Mouse (Mus musculus): ENCODE data around the gene Pik3ap1. TPM values are rescaled to one million over a fixed set of nuclear protein-coding genes. Genes with fewer than 3 reads are reported as not detected.

The Pik3ap1 gene
- polyA plus RNA-seq, 1 experiment, result not detected

DNA sequence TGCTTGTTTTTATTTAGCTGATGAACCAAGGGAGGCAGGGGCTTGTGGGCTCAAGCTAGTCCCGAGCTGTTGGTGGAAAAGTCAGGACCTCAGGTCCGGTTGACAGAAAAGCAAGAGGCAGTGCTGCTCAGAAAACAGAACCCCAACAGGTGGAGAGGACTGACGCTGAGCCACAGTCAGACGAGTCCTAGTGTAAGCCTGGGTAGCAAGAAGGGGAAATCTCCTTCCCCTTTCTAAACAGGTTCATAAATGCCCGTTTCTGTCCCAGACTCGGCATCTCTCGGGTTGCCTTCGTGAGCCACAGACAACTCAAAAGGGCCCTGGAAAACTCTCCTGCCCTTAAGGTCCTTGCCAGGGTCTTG is 40.3 kb downstream of the Pik3ap1 start:
- H3K4me3 ChIP-seq, result no peak overlapping the region
- H3K79me2 ChIP-seq (ENCODE audit: control insufficient read depth, insufficient read depth), result no peaks in the 10 kb centered on the region
- no peaks in the 10 kb centered on the region for H3K36me3 ChIP-seq (ENCODE audit: control insufficient read depth, insufficient read depth)
- no peak overlapping the region for H3ac ChIP-seq (ENCODE audit: control insufficient read depth, insufficient read length)
- TF ChIP-seq CEBPB (IDR thresholded peaks at IDR 0.05; ENCODE audit: insufficient read depth, poor library complexity, severe bottlenecking) (no peak), REST (IDR thresholded peaks at IDR 0.05; ENCODE audit: insufficient read depth, insufficient read length) (no peak), USF1 (IDR thresholded peaks at IDR 0.05; ENCODE audit: low read depth) (no peak), SRF (IDR thresholded peaks at IDR 0.05; ENCODE audit: control insufficient read depth, insufficient read length, low read depth) (no peak)
- H3K27me3 ChIP-seq (ENCODE audit: control insufficient read depth, insufficient read depth, insufficient read length), result peaks cover 15% of the 10 kb centered on the region
- no peak overlapping the region for H3K4me2 ChIP-seq (ENCODE audit: low read depth)

DNA sequence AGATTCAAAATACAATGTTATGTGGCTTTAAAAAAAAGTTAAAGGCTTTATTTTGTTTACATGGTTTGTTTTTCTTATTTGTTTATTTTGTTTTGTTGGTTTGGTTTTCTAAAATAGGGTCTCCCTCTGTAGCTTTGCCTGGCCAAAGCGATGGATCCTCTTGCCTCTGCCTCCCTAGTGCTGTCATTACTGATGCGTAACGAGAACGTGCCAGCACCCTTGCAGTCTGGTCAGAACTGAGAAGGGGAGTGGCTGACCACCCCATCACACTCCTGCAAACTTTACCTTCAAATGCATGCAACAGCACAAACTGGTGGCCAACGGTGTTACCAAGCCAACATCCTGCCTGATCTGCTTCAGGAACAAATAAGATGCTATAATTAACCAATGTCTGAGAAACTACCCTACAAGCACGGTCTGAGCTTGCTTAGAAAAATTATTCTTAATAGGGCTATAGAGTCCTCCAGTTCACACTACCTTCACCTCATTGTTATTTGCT is 42.3 kb downstream of the Pik3ap1 start:
- TF ChIP-seq POLR2AphosphoS2 (IDR thresholded peaks at IDR 0.05; ENCODE audit: insufficient read length, low read depth) (no peak), REST (IDR thresholded peaks at IDR 0.05; ENCODE audit: insufficient read depth, insufficient read length) (no peak), POLR2A (IDR thresholded peaks at IDR 0.05; ENCODE audit: insufficient read length, low read depth) (no peak), MYOD1 (IDR thresholded peaks at IDR 0.05; ENCODE audit: control insufficient read depth in 1 of 3, insufficient read length in 2 of 3, low read depth in 2 of 3) (no peak), MYOG (IDR thresholded peaks at IDR 0.05; ENCODE audit: control insufficient read depth in 1 of 3, insufficient read depth in 1 of 3, insufficient read length in 2 of 3, low read depth in 2 of 3) (no peak), E2F4 (IDR thresholded peaks at IDR 0.05; ENCODE audit: insufficient read depth) (no peak), MAX (IDR thresholded peaks at IDR 0.05; ENCODE audit: low read depth) (no peak)
- no peak overlapping the region for H3ac ChIP-seq (ENCODE audit: control insufficient read depth, insufficient read length)
- peaks cover 15% of the 10 kb centered on the region for H3K27me3 ChIP-seq (ENCODE audit: control insufficient read depth, insufficient read depth, insufficient read length)
- no peaks in the 10 kb centered on the region for H3K79me2 ChIP-seq (ENCODE audit: control insufficient read depth, insufficient read depth)
- no peak overlapping the region for H3K4me3 ChIP-seq
- no peaks in the 10 kb centered on the region for H3K36me3 ChIP-seq (ENCODE audit: control insufficient read depth, insufficient read depth)
- H3K4me2 ChIP-seq (ENCODE audit: low read depth), result no peak overlapping the region

DNA sequence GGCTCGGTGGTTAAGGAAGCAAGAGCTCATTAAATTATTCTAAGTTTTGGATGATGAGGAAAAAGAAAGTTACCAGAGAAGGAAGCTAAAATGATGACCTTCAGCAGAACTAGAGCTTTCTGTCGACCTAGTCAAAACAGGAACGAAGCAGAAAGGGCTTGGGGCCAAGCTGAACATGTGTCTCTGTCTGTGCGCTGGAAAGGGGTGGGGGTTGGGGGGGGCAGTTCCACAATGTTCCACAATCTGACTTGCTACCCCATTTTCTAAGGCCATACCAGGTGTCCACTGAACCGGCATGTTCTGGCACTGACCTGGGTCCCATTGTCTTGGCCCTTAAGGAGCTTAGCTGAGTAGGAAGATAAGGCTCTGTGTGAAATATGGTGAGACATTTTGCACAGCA is 43.2 kb downstream of the Pik3ap1 start:
- H3K36me3 ChIP-seq (ENCODE audit: control insufficient read depth, insufficient read depth), result no peaks in the 10 kb centered on the region
- H3K79me2 ChIP-seq (ENCODE audit: control insufficient read depth, insufficient read depth), result no peaks in the 10 kb centered on the region
- TF ChIP-seq CEBPB (IDR thresholded peaks at IDR 0.05; ENCODE audit: insufficient read depth, poor library complexity, severe bottlenecking), result no peak
- no peak for TF ChIP-seq MYOD1 (IDR thresholded peaks at IDR 0.05; ENCODE audit: control insufficient read depth in 1 of 3, insufficient read length in 2 of 3, low read depth in 2 of 3)
- no peak overlapping the region for H3K4me3 ChIP-seq
- peaks cover 15% of the 10 kb centered on the region for H3K27me3 ChIP-seq (ENCODE audit: control insufficient read depth, insufficient read depth, insufficient read length)
- H3K4me2 ChIP-seq (ENCODE audit: low read depth), result no peak overlapping the region
- no peak overlapping the region for H3ac ChIP-seq (ENCODE audit: control insufficient read depth, insufficient read length)

DNA sequence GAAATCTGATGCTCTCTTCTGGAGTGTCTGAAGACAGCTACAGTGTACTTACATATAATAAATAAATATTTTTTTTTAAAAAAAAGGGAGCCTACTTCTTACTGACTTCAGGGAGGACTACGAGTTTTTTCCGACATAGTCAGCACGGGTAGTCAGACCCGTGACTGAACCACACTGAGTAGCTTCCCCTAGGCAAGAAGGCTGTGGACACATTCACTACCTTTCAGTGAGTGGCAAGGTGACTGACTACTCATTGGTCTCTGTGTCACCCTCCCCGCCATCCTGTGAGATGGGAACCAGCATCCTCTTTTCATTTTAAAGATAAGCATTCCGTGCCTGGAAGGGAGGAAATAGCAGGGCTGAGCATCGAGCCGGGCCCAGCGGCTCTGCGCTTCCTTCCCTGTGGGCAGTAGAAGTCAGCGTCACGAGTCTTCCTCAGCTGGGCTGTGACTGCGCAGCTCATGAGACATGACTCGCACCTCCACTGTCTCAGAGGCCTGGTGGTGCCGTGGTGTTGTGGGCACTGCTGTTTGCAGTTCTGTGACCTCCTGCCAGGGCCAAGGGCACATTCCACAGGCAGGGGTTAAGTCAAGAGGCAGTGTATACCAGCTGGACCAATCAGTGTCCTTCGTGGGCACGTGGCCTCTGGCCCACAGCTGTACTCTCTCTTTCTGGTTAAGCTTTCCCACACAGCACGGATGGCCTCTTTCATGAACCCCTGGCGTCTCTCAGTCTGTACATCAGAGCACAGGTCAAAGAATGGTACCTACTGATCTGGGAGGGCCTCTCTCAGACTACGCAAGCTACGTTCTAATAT is 45.7 kb downstream of the Pik3ap1 start:
- Histone ChIP-seq H3K36me3 (ENCODE audit: control insufficient read depth, insufficient read depth) (no peaks in the 10 kb centered on the region), H3ac (ENCODE audit: control insufficient read depth, insufficient read length) (no peak overlapping the region), H3K27me3 (ENCODE audit: control insufficient read depth, insufficient read depth, insufficient read length) (peaks cover 15% of the 10 kb centered on the region), H3K4me3 (no peak overlapping the region), H3K4me2 (ENCODE audit: low read depth) (no peak overlapping the region), H3K79me2 (ENCODE audit: control insufficient read depth, insufficient read depth) (no peaks in the 10 kb centered on the region)
- TF ChIP-seq MYOD1 (IDR thresholded peaks at IDR 0.05; ENCODE audit: control insufficient read depth in 1 of 3, insufficient read length in 2 of 3, low read depth in 2 of 3) (no peak), REST (IDR thresholded peaks at IDR 0.05; ENCODE audit: insufficient read depth, insufficient read length) (no peak), E2F4 (IDR thresholded peaks at IDR 0.05; ENCODE audit: insufficient read depth) (no peak), MYOG (IDR thresholded peaks at IDR 0.05; ENCODE audit: control insufficient read depth in 1 of 3, insufficient read depth in 1 of 3, insufficient read length in 2 of 3, low read depth in 2 of 3) (no peak), TCF3 (IDR thresholded peaks at IDR 0.05; ENCODE audit: insufficient read length, low read depth) (no peak), TCF12 (IDR thresholded peaks at IDR 0.05; ENCODE audit: insufficient read depth, poor library complexity, severe bottlenecking) (no peak), SRF (IDR thresholded peaks at IDR 0.05; ENCODE audit: control insufficient read depth, insufficient read length, low read depth) (no peak), MAX (IDR thresholded peaks at IDR 0.05; ENCODE audit: low read depth) (no peak), POLR2AphosphoS2 (IDR thresholded peaks at IDR 0.05; ENCODE audit: insufficient read length, low read depth) (no peak), POLR2A (IDR thresholded peaks at IDR 0.05; ENCODE audit: insufficient read length, low read depth) (no peak), USF1 (IDR thresholded peaks at IDR 0.05; ENCODE audit: low read depth) (no peak), CEBPB (IDR thresholded peaks at IDR 0.05; ENCODE audit: insufficient read depth, poor library complexity, severe bottlenecking) (no peak)

DNA sequence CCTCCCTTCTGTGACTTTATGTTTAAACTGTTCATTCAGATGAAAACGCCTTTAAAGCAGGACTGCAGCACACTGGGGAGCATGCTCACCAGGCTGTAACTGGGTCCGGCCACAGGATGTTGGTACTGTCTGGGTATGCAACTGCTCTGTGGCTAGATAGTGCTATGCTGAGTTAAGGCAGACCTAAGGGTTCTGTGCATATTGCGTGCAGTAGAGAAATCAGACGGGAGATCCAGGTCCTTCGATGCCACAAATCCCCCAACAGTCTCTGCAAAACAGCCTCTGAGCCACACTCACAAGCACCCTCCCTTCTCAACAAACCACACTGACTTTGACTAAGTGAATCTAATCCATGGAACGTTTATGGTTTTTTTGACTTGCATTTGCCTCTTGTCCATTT is 46.5 kb downstream of the Pik3ap1 start:
- Histone ChIP-seq H3ac (ENCODE audit: control insufficient read depth, insufficient read length) (no peak overlapping the region), H3K36me3 (ENCODE audit: control insufficient read depth, insufficient read depth) (no peaks in the 10 kb centered on the region), H3K4me2 (ENCODE audit: low read depth) (no peak overlapping the region), H3K79me2 (ENCODE audit: control insufficient read depth, insufficient read depth) (no peaks in the 10 kb centered on the region), H3K4me3 (no peak overlapping the region), H3K27me3 (ENCODE audit: control insufficient read depth, insufficient read depth, insufficient read length) (peaks cover 15% of the 10 kb centered on the region)
- TF ChIP-seq USF1 (IDR thresholded peaks at IDR 0.05; ENCODE audit: low read depth) (no peak), POLR2AphosphoS2 (IDR thresholded peaks at IDR 0.05; ENCODE audit: insufficient read length, low read depth) (no peak), REST (IDR thresholded peaks at IDR 0.05; ENCODE audit: insufficient read depth, insufficient read length) (no peak), CEBPB (IDR thresholded peaks at IDR 0.05; ENCODE audit: insufficient read depth, poor library complexity, severe bottlenecking) (no peak), TCF12 (IDR thresholded peaks at IDR 0.05; ENCODE audit: insufficient read depth, poor library complexity, severe bottlenecking) (no peak), E2F4 (IDR thresholded peaks at IDR 0.05; ENCODE audit: insufficient read depth) (no peak), TCF3 (IDR thresholded peaks at IDR 0.05; ENCODE audit: insufficient read length, low read depth) (no peak), POLR2A (IDR thresholded peaks at IDR 0.05; ENCODE audit: insufficient read length, low read depth) (no peak), MAX (IDR thresholded peaks at IDR 0.05; ENCODE audit: low read depth) (no peak), SRF (IDR thresholded peaks at IDR 0.05; ENCODE audit: control insufficient read depth, insufficient read length, low read depth) (no peak), MYOG (IDR thresholded peaks at IDR 0.05; ENCODE audit: control insufficient read depth in 1 of 3, insufficient read depth in 1 of 3, insufficient read length in 2 of 3, low read depth in 2 of 3) (no peak), MYOD1 (IDR thresholded peaks at IDR 0.05; ENCODE audit: control insufficient read depth in 1 of 3, insufficient read length in 2 of 3, low read depth in 2 of 3) (no peak)
